Mouse (Mus musculus) cerebellum, postnatal 25 days (tissue): ENCODE measurements around the gene Ibsp.
A peak's percentile ranks its signal among the peaks of the same experiment; 100 is the strongest.

Experiments used
- DNase-seq, 2 experiments: peaks; one replicate each; pipeline ENCODE4 v3.0.0; 2021; ENCODE audit warnings: mixed read lengths in 2 of 2

Gene Ibsp

GRCm38 (mm10) chr5:104298994-104299393 is at the start of gene Ibsp:
TSS of gene Ibsp (plus strand) at chr5:104299171.
- no peak for DNase-seq

GRCm38 (mm10) chr5:104251811-104252210 is 47.2 kb upstream of the Ibsp start:
- no peak for DNase-seq

GRCm38 (mm10) chr5:104256585-104256984 is 42.4 kb upstream of the Ibsp start:
- DNase-seq, result no peak

- no peak for DNase-seq
These were observed 37.0 kb upstream of the Ibsp start for GRCm38 (mm10) chr5:104261908-104262461.

GRCm38 (mm10) chr5:104263014-104263776 is 35.8 kb upstream of the Ibsp start:
- DNase-seq, result no peak

- no peak for DNase-seq
These were observed 4.8 kb upstream of the Ibsp start for GRCm38 (mm10) chr5:104294201-104294600.

- DNase-seq, result no peak
These were observed 15.1 kb downstream of the Ibsp start for GRCm38 (mm10) chr5:104314073-104314472.

- no peak for DNase-seq
These were observed 26.1 kb downstream of the Ibsp start, which contains the start of gene Mepe for GRCm38 (mm10) chr5:104325029-104325428. TSS of gene Mepe (plus strand) at chr5:104325329.

- DNase-seq, result no peak
These were observed 27.9 kb downstream of the Ibsp start for GRCm38 (mm10) chr5:104326884-104327283.

GRCm38 (mm10) chr5:104327389-104327788 is 28.4 kb downstream of the Ibsp start:
- DNase-seq, result no peak

- DNase-seq, result no peak
These were observed 28.9 kb downstream of the Ibsp start for GRCm38 (mm10) chr5:104327876-104328275.

- DNase-seq, result no peak
These were observed 29.4 kb downstream of the Ibsp start for GRCm38 (mm10) chr5:104328317-104328850.

- DNase-seq, result no peak
These were observed 30.4 kb downstream of the Ibsp start for GRCm38 (mm10) chr5:104329381-104329780.

GRCm38 (mm10) chr5:104330088-104330487 is 31.1 kb downstream of the Ibsp start:
- no peak for DNase-seq

GRCm38 (mm10) chr5:104332296-104332695 is 33.3 kb downstream of the Ibsp start:
- no peak for DNase-seq

- DNase-seq, result peak; percentile 17 to 60
These were observed 34.3 kb downstream of the Ibsp start for GRCm38 (mm10) chr5:104333231-104333640.

GRCm38 (mm10) chr5:104333643-104334042 is 34.7 kb downstream of the Ibsp start:
- DNase-seq, result no peak

- DNase-seq, result no peak
These were observed 35.5 kb downstream of the Ibsp start for GRCm38 (mm10) chr5:104334516-104334915.

GRCm38 (mm10) chr5:104335962-104336361 is 37.0 kb downstream of the Ibsp start:
- DNase-seq, result no peak

GRCm38 (mm10) chr5:104337491-104337890 is 38.5 kb downstream of the Ibsp start:
- DNase-seq, result no peak

GRCm38 (mm10) chr5:104339009-104339408 is 40.0 kb downstream of the Ibsp start:
- no peak for DNase-seq

- peak; percentile 25 to 47 for DNase-seq
These were observed 40.9 kb downstream of the Ibsp start for GRCm38 (mm10) chr5:104339706-104340512.

GRCm38 (mm10) chr5:104340513-104340829 is 41.5 kb downstream of the Ibsp start:
- DNase-seq, result no peak
